In the genomic region with DNA sequence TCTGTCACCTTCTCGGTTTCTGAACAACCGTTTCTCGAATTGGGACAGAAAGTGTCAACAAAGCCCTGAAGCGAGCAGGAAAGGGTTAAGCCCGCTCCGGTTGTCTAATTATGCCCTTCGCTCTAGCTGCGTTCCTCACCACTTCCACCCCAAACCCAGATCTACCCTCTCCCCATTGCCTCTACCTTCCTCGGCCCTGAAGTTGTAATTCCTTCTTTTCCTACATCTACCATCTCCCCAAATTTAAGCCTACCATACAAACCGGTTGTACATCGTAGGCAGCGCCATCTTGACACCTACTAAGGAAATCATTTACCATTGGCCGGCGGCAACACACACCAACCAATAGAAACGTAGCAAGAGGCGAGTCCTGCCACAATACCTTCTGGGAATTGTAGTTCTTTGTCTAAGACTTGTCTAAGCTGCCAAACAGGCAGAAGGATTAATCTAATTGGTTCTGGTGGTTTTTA, we compare ENCODE assay signal across 8 mouse cellular contexts. TPM values are rescaled to one million over a fixed set of nuclear protein-coding genes. Genes with fewer than 3 reads are reported as not detected.
DNase-seq lines count a peak whose midpoint lies in the region; ATAC-seq and TF ChIP-seq lines count a peak whose summit lies in the region.

TSS of gene Med24 (minus strand) at position 317 of the 470 bp plus-strand sequence.

- H3K4me2 ChIP-seq in forebrain, embryonic 15.5 days (replicated peaks) = peak within 1 kb of the TSS; percentile 80

- WGBS in forebrain, embryonic 15.5 days = under 1% methylated on average over 16 of the region's 16 CpGs
- under 1% methylated on average over 16 of the region's 16 CpGs for WGBS in lung, adult 2 months

- DNase-seq in MEL (ENCODE audit: low read depth, low spot score) = peak; percentile 98
- peak; percentile 82 for DNase-seq in cerebellum, adult 11 months
- peak; percentile 83 for DNase-seq in heart, postnatal 25 days (ENCODE audit: low spot score)
- DNase-seq in layer of hippocampus, adult 18-20 months (ENCODE audit: low spot score in 2 of 2) = peak; percentile 87 to 96
- DNase-seq in lung, adult 2 months = peak; percentile 79
- peak; percentile 85 for DNase-seq in thymus, postnatal 14 days

- H3K4me3 ChIP-seq in MEL (ENCODE audit: control insufficient read depth in 1 of 2, insufficient read depth in 1 of 2, low read depth in 2 of 2, low read length in 2 of 2) = peak within 1 kb of the TSS; percentile 93 to 95
- peak within 1 kb of the TSS; percentile 60 for H3K4me3 ChIP-seq in forebrain, embryonic 15.5 days
- peak within 1 kb of the TSS; percentile 100 for H3K4me3 ChIP-seq in lung, adult 2 months (replicated peaks; ENCODE audit: extremely low read depth, low read depth, low read length)

- TF ChIP-seq EP300 in MEL (IDR thresholded peaks at IDR 0.05; ENCODE audit: low read depth in 1 of 2, low read length in 2 of 2) = peak in 1 of 2 experiments; percentile 49; a peak in 2 of 4 replicates

- H3K27me3 ChIP-seq in MEL (ENCODE audit: control insufficient read depth in 1 of 2, insufficient read depth in 2 of 2, low read length in 2 of 2) = peaks cover 0 to 3% of the 10 kb centered on the region in 2 experiments; a peak in 1 of 4 replicates
- no peaks in the 10 kb centered on the region for H3K27me3 ChIP-seq in forebrain, embryonic 15.5 days

- TF ChIP-seq RAD21 in MEL (IDR thresholded peaks at IDR 0.05; ENCODE audit: low read depth, low read length) = no peak

- peak within 1 kb of the TSS; percentile 83 for H3K9ac ChIP-seq in MEL (ENCODE audit: control insufficient read depth, low read depth, low read length, poor library complexity, severe bottlenecking)
- peak within 1 kb of the TSS; percentile 63 for H3K9ac ChIP-seq in forebrain, embryonic 15.5 days (replicated peaks)

- intact Hi-C loops in heart, postnatal 25 days (cut with DNase I) = no loop called here

- H3K36me3 ChIP-seq in MEL (ENCODE audit: control insufficient read depth in 1 of 2, insufficient read depth in 2 of 2, low read length in 2 of 2) = peaks cover 0 to 9% of the 10 kb centered on the region in 2 experiments; a peak in 2 of 4 replicates
- H3K36me3 ChIP-seq in forebrain, embryonic 15.5 days = peaks cover 21% of the 10 kb centered on the region

- peak; percentile 96 for ATAC-seq in forebrain, embryonic 15.5 days (replicated peaks)
- ATAC-seq in neutrophil, adult 5-6 weeks (ENCODE audit: extremely low read depth, insufficient number of reproducible peaks, low FRiP score, poor library complexity, severe bottlenecking) = peak; percentile 100

- H3K4me1 ChIP-seq in MEL (ENCODE audit: control insufficient read depth in 1 of 2, insufficient read depth in 2 of 2, low read length in 2 of 2) = peaks cover 3 to 9% of the 10 kb centered on the region in 2 experiments; a peak in 2 of 4 replicates
- peaks cover 32% of the 10 kb centered on the region for H3K4me1 ChIP-seq in forebrain, embryonic 15.5 days
- H3K4me1 ChIP-seq in lung, adult 2 months (ENCODE audit: control insufficient read depth, insufficient read depth, low read length) = no peaks in the 10 kb centered on the region

- peak; percentile 71 to 91 for TF ChIP-seq POLR2A in MEL (IDR thresholded peaks at IDR 0.05; ENCODE audit: control insufficient read depth in 1 of 2, insufficient read depth in 1 of 2, low read depth in 1 of 2, low read length in 2 of 2, poor library complexity in 1 of 2)
- peak; percentile 13; the same call in 1 of the 2 replicates for TF ChIP-seq POLR2A in lung, adult 2 months (IDR thresholded peaks at IDR 0.05; ENCODE audit: borderline replicate concordance, extremely low read depth, low read depth, low read length)

- H3K9me3 ChIP-seq in MEL (replicated peaks; ENCODE audit: insufficient read depth, low read length) = no peaks in the 10 kb centered on the region
- H3K9me3 ChIP-seq in forebrain, embryonic 15.5 days = no peaks in the 10 kb centered on the region

- H3K27ac ChIP-seq in MEL (ENCODE audit: control insufficient read depth, low read depth, low read length) = peak within 1 kb of the TSS; percentile 65
- peak within 1 kb of the TSS; percentile 87 for H3K27ac ChIP-seq in forebrain, embryonic 15.5 days (replicated peaks)

- H3K79me2 ChIP-seq in MEL (ENCODE audit: control insufficient read depth, insufficient read depth, low read length, poor library complexity) = peaks cover 1% of the 10 kb centered on the region; the same call in 1 of the 2 replicates

- TF ChIP-seq CTCF in MEL (IDR thresholded peaks at IDR 0.05 in 2 of 3, conservative IDR thresholded peaks at IDR 0.05 in 1 of 3; ENCODE audit: control insufficient read depth in 1 of 3, insufficient read depth in 1 of 3, low read depth in 2 of 3, low read length in 3 of 3, poor library complexity in 1 of 3, severe bottlenecking in 1 of 3) = no peak
- TF ChIP-seq CTCF in lung, adult 2 months (IDR thresholded peaks at IDR 0.05; ENCODE audit: insufficient read depth, low read length) = no peak

TF ChIP-seq in MEL, 35 proteins besides CTCF, POLR2A, EP300 and RAD21:
- TF ChIP-seq TBP (IDR thresholded peaks at IDR 0.05; ENCODE audit: low read depth, low read length) = peak; percentile 92
- peak; percentile 63 for TF ChIP-seq TCF12 (IDR thresholded peaks at IDR 0.05; ENCODE audit: low read depth, low read length)
- peak; percentile 74; the same call in 1 of the 2 replicates for TF ChIP-seq POLR2AphosphoS2 (IDR thresholded peaks at IDR 0.05; ENCODE audit: low read length)
- TF ChIP-seq MXI1 (IDR thresholded peaks at IDR 0.05; ENCODE audit: low read depth, low read length) = peak; percentile 86
- 0 out of 2 replicates have a peak, but pooled peaks have one; percentile 38 for TF ChIP-seq ZNF384 (IDR thresholded peaks at IDR 0.05; ENCODE audit: low read depth, low read length)
- TF ChIP-seq ZC3H11A (IDR thresholded peaks at IDR 0.05; ENCODE audit: low read depth, low read length) = no peak
- no peak for TF ChIP-seq BHLHE40 (IDR thresholded peaks at IDR 0.05; ENCODE audit: borderline replicate concordance, low read depth, low read length)
- TF ChIP-seq CHD2 (IDR thresholded peaks at IDR 0.05; ENCODE audit: low read length) = peak; percentile 93
- TF ChIP-seq MAZ (IDR thresholded peaks at IDR 0.05; ENCODE audit: low read depth, low read length) = no peak
- peak; percentile 96 for TF ChIP-seq SIN3A (IDR thresholded peaks at IDR 0.05; ENCODE audit: low read length)
- 0 out of 2 replicates have a peak, but pooled peaks have one; percentile 46 for TF ChIP-seq CHD1 (IDR thresholded peaks at IDR 0.05; ENCODE audit: low read depth, low read length)
- TF ChIP-seq ZMIZ1 (IDR thresholded peaks at IDR 0.05; ENCODE audit: low read depth, low read length) = peak; percentile 79
- peak; percentile 57 for TF ChIP-seq GATA1 (IDR thresholded peaks at IDR 0.05; ENCODE audit: low read depth, low read length)
- TF ChIP-seq JUND (IDR thresholded peaks at IDR 0.05; ENCODE audit: low read depth, low read length) = 0 out of 2 replicates have a peak, but pooled peaks have one; percentile 30
- TF ChIP-seq KAT2A (conservative IDR thresholded peaks at IDR 0.05; ENCODE audit: low read depth, low read length) = peak; percentile 100
- peak; percentile 29; the same call in 1 of the 2 replicates for TF ChIP-seq USF1 (IDR thresholded peaks at IDR 0.05; ENCODE audit: low read depth, low read length)
- TF ChIP-seq NRF1 (IDR thresholded peaks at IDR 0.05; ENCODE audit: insufficient read depth, low read depth, low read length, poor library complexity, severe bottlenecking) = peak; percentile 55
- 0 out of 2 replicates have a peak, but pooled peaks have one; percentile 65 for TF ChIP-seq POLR2AphosphoS5 (IDR thresholded peaks at IDR 0.05; ENCODE audit: borderline replicate concordance, low read depth, low read length)
- peak; percentile 100 for TF ChIP-seq HCFC1 (IDR thresholded peaks at IDR 0.05; ENCODE audit: low read depth, low read length)
- no peak for TF ChIP-seq MAX (IDR thresholded peaks at IDR 0.05; ENCODE audit: low read length)
- TF ChIP-seq ELF1 (IDR thresholded peaks at IDR 0.05; ENCODE audit: low read depth, low read length) = peak; percentile 83
- peak; percentile 90 for TF ChIP-seq NELFE (IDR thresholded peaks at IDR 0.05; ENCODE audit: low read depth, low read length)
- TF ChIP-seq MEF2A (IDR thresholded peaks at IDR 0.05; ENCODE audit: extremely low read depth, insufficient replicate concordance, low read depth, low read length, poor library complexity, severe bottlenecking) = no peak

RNA-seq across cellular contexts. Expression of gene Med24, which starts in this region (rescaled TPM):
- 37.5 and 41.4 TPM in 2 replicates for total RNA-seq in MEL (2012; rRNA removed)
- 10 to 100 TPM in 1 of 2 experiments, not detected in 1; 89.8 TPM for polyA plus RNA-seq in MEL (2012; ENCODE audit: insufficient read depth in 1 of 2, insufficient read length in 2 of 2, low read depth in 1 of 2, low replicate concordance in 2 of 2, missing spikeins in 1 of 2)
- 85.1 and 93.6 TPM in 2 replicates for polyA plus RNA-seq in forebrain, embryonic 15.5 days (2015; fragmentation: Nextera tagmentation; extraction: Ambion mirVana)
- 10 to 100 TPM; 45.2 to 48.8 TPM for total RNA-seq in heart, postnatal 25 days (2021)
- total RNA-seq in layer of hippocampus, adult 18-20 months (2021) = 100 to 1,000 TPM; 126 TPM
- 45.0 and 55.1 TPM in 2 replicates for polyA plus RNA-seq in lung, adult 2 months (2012; rRNA removed)
- 14.9 and 21.3 TPM in 2 replicates for total RNA-seq in neutrophil, adult 5-6 weeks (2017)

Comparison
In these comparisons a context has a peak if more than half of its experiments do, and no peak if none do; other contexts are left out.
1. Peak in every context shown above with its lines: DNase-seq, ATAC-seq, H3K4me3 ChIP-seq and H3K27ac ChIP-seq.